Mouse (Mus musculus): ENCODE results near the gene Tatdn2. TPM values are rescaled to one million over a fixed set of nuclear protein-coding genes. Genes with fewer than 3 reads are reported as not detected.
"Not testable (repeated sequence)": the region's sequence is repeated elsewhere in the genome, so short reads cannot be mapped to it uniquely, and the experiment has no call there.

The Tatdn2 gene
- polyA plus RNA-seq (2017; shearing (Covaris generic)): 1 to 10 TPM; 1.0 to 5.0 TPM

DNA sequence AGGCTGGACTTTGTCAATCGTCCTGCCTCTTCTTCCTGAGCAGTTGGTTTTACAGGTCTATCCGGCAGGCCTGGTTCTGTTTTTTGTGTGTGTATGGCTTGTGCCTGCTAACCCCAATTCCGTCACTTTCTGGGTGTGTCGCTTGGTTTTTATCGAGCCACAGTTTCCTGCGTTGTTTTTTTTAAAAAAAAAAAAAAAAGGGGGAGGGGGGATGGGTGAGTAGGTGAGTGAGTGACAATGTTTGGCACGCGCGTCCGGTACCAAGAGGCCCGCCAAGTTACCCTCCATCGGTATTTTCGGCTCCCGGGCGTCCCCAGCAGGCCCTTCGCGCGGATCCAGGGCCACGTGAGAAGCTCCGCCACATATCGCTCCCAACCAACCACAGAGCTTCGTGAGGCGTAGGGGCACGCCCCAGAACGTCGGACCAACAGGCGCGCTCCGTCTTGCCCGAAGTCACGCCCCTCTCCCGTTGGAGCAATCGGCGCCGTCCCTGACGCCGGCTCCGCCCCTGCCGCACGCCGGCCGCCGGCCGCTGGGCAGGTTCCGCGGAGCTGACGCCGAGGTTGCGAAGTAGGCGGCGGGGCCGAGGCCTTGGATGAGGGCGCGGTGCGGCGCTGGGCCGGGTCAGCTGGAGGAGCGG, at the start of gene Tatdn2:
Gene Tatdn2, plus strand, starts transcription at position 469 of the 640 bp plus-strand sequence.
- peak; percentile 87 for ATAC-seq

DNA sequence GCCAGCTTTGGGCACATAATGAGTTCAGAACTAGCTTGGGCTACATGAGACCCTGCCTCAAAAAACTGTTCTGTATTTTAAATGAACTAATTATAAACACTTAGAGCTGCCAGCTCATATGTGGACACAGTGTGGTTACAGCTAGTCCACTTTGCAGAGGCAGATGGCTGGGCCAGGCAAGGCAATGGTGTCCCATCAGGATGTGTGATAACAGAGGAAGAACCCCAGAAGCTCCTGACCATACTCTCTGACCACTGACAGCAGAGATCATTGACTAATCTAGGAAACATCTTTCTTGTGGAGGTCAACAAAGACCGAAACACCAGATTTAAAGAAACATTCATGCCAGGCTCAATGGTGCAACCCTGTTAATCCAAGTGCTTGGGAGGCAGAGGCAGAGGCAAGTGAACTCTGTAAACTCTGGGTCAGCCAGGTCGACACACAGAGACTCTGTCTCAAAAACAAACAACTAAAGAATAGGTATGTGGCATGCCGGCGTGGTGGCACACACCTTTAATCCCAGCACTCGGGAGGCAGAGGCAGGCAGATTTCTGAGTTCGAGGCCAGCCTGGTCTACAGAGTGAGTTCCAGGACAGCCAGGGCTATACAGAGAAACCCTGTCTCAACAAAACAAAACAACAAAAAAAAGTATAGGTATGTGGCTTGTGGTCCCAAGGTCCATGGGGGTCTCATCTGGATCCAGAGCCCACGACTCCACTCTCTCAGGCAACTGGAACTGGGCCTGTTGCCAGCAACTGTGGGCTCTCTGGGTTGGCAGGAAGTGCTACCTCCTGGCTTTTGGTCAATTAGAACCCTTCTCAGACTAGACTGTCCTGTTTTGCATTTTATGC, 47.3 kb upstream of the Tatdn2 start:
- no peak for ATAC-seq

DNA sequence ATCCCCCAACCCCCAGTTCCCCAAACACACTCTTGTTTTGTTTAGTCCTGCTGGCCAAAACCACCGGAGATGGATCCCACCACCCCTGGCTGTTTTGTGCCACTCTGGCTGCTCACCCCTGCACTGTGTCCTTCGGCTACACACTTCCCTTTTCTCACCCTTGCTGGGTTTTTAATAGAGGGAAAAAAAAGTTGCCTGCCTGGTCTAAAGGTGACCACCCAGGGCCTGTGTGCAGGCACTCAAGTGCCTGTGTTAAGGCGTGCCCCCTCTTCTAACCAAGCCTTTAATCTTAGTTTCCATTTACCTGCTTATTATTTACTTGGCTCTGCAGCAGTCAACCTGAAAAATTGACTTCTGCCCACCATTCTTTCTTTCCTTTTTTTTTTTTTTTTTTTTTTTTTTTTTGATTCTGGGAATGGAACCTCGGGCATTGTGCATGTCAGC, 46.6 kb upstream of the Tatdn2 start:
- no peak for ATAC-seq

DNA sequence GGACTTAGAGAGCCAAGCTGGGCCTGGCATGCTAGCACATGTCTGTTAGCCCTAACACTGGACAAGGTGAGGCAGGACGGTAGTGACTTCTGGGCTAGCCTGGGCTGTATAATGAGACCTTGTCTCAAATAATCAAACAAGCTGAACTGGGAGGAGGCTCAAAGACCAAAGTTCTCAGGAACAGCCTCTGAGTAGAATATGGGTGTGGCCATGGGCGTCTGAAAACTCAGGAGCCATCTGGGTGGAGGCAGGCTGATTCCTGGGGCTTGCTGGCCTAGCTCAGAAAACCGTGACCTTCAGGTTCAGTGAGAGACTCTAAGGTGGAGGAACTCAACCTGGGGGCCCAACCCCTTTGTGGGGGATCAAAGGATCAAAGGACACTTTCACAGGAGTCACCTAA, 45.2 kb upstream of the Tatdn2 start:
- no peak for ATAC-seq

DNA sequence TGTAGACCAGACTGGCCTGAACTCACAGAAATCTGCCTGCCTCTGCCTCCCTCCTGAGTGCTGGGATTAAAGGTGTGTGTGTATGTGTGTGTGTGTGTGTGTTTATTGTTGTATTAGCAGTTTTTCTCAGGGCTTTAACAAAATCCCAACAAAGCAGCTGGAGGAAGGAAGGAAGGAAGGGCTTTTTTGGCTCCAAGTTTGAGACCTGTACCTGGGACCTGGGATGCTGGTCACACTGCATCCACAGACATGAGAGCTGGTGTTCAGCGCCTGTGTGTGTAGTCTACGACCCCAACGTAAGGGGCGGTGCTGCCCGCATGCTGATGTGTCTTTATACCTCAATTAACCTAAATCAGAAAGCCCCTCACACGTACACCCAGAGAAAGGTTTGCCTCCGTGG, 43.3 kb upstream of the Tatdn2 start:
- no peak for ATAC-seq

DNA sequence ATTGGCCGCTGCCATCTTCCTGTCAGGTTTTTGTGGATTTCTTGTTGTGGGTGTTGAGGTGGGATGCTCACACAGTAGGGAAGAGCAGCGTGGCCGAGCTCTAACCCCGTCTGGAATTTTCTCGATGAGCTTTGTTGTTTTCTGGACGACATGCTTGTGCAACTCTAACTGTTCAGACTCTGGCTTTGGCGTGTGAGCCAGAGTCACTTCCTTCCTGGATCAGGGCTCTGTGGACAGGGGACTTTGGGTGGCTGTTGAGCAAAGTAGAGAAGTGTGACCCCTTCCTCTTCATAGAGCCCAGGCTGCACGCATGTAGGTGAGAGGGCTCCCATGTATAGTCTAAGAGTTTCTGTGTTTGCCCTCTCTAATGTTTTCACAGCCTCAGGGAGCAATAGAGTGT, 42.7 kb upstream of the Tatdn2 start:
- ATAC-seq: no peak

DNA sequence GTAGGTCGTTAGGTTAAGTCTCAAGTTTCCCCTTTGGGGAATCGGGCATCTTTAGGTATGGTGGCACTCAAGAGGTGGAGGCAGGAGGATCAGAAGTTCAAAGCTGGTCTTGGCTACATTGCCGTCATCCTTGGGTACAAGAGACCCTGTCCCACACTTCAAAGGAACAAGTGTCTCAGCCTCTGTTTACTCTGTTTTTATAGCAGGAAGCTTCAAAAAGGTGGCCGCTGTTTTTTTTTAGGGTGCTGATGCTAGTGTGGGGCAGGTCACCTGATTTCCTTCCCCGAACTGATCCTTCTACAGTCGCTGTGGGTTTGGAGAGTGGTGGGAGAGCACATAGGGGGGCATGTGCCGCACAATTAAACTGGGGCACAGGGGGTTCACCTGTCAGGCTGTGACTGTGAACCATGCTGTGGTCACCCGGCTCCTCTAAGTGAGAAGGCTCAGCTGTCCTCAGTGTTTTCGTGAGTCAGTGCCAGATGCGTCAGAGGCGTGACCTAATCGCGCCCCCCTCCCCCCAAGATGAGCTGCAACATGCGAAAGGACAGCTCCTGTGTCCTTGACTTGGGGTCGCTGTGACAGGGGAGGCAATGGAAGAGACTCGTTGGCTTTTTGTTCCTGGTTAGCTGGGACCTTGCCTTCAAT, 42.0 kb upstream of the Tatdn2 start:
- peak; percentile 65 for ATAC-seq

DNA sequence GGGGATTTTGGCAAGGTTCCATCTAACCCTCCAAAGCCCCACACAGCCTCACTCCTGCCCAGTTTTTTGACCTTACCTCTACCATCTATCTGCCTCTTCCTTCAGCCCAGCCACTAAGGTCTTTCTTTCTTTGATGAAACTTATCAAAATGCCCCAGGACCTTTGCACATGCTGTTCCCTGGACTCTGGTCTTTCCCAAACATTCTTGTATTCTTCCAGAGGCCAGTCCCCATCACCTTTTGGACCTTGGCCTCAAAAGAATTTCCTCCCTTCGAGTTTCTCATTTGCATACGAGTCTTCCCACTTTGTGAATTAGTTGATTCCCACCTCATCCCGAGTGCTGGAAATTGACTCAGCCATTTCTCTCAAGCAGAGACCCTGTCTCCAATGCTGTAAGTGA, 41.4 kb upstream of the Tatdn2 start:
- ATAC-seq: no peak

DNA sequence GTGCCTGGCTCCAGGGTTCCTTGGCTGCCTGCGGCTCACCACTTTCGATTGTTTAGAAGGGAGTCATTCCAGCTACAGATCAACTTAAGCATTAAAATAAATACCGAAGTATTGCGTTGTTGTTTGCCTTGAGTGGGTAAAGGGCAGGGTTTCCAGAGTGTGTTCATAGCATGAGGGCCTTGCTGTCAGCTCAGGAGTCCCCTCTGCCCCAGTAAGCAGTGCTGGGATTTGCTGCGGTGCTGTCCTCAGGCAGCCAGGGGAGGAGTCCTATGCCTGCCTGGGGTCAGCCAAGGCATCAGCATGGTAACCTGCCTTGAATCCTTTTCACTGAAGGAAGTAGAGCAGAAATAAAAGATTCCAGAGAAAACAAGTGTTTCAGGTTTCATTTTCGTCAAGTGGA, 40.0 kb upstream of the Tatdn2 start:
- no peak for ATAC-seq

DNA sequence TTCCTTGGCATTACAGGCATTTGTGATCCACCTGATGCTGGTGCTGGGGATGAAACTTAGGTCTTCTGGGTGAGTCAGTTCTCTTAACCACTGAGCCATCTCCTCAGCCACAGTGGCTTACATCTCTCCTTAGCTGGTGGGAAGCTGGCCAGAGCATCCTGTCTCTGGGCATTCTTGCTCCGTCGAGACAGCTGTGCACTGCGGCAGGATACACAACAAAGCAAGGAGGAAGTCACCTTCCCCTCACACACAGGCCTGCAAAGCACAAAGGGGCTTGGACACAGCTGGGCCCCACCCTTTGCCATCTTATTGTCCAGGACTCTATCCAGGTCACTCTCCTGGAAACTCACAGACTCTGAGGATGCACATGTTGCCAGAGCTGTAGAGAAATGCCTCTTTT, 38.6 kb upstream of the Tatdn2 start:
- no peak for ATAC-seq

DNA sequence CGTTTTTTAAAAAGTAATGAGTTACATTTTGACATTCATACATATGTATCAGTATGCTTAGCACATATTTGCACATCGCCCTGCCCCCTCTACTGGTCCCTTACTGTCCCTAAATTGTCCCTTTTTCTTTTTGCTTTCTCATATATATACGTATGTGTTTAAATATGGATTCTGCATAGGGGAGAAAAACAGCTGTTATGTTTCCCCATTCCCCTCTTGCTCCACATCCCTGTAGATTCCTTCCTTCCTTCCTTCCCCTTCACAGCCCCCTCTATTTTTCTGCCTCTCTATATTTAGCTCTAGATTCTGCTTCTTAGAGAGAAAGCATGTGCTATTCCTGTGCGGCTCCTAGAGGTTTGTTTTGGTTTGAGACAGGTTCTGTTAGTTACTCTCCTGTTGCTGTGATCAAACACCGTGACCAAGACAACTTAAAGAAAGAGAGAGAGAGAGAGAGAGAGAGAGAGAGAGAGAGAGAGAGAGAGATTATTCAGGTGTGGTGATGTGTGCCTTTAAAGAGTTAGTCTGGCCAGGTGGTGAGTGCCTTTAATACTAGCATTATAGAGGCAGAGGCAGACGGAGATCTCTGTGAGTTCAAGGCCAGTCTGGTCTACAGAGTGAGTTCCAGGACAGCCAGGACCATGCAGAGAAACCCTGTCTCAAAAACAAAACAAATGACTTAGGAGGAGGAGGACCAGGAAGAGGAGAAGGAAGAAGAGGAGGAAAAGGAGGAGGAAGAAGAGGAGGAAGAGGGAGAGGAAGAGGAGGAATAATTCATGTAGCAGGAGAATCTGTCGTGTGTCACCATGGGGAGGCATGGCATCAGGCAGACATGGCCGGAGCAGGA, 37.0 kb upstream of the Tatdn2 start:
- no peak for ATAC-seq

DNA sequence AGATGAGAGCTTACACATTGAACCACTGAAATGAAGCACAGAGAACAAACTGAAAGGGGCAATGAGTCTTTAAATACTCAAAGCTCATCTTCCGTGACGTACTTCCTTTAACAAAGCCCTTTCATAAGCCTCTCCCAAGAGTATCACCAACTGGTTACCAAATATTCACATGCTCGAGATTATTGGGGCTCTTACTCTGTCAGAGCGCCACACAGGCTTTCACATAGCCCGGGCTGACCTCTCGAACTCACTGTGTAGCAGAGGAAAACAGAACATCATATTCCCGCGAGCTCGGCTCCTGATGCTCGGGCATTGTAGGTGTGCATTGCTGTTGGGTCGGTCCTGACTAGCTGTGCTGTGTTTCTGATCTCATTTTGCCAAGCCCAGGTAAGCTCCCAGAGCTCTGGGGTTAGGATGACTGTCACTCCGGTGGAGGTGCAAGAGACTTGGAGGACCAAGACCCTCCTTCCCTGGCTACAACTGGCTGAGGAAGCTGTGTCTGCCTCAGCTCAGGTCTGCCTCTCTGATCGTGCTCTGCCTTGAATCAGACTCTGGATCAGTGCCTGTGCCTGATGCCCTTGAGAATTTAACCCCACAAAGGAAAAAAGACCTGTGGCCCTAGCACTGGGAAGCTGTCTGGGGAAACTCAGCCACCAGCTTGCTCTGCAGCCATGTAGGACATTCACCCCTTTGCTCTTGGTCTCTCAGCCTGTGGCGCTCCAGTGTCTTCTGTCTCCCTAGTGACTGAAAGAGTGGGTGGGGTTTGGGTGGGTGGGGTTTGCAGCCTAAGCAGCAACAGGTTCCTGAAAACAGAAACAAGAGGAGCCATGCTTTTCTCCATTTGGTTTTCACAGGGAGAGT, 36.1 kb upstream of the Tatdn2 start:
- peak; percentile 55 for ATAC-seq

DNA sequence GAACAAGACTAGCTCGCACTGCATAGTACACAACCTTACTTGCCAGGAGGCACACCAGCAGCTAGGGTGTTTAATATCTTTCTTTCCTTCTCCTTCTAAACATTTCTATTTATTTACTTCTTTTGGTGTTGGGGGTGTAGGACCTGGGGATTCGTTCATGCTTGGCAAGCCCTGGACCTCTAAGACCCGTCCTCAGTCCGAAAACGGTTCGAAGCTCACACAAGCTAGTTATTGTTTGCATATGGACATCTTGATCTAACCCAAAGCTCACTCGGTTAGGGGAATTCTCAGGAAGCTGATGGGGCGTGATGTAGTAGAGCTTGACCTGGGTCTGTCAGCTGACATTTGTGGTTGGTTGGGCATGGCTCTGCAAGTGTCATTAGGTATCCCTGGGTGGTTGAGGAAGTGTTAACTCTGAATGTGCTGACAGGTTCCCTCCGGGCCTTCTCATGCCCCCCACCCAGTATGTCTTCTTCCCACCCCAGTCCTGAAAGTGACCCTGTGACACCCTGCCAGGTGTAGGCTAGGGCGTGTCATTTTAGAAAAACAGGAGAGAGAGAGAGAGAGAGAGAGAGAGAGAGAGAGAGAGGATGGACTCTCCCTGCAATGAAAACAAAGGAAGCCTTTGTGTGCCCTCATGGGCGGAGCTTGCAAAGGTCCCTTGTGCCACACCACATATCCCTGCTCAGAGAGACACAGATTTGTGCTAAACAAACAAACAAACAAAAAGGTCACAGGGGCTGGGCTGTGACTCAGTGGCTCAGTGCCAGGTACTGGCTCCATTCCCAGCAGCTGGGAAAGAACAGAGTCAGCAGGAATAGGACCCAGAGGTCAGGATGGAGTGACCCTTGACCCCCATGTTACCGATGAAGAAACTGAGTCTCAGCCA, 35.3 kb upstream of the Tatdn2 start:
- peak; percentile 79 for ATAC-seq

DNA sequence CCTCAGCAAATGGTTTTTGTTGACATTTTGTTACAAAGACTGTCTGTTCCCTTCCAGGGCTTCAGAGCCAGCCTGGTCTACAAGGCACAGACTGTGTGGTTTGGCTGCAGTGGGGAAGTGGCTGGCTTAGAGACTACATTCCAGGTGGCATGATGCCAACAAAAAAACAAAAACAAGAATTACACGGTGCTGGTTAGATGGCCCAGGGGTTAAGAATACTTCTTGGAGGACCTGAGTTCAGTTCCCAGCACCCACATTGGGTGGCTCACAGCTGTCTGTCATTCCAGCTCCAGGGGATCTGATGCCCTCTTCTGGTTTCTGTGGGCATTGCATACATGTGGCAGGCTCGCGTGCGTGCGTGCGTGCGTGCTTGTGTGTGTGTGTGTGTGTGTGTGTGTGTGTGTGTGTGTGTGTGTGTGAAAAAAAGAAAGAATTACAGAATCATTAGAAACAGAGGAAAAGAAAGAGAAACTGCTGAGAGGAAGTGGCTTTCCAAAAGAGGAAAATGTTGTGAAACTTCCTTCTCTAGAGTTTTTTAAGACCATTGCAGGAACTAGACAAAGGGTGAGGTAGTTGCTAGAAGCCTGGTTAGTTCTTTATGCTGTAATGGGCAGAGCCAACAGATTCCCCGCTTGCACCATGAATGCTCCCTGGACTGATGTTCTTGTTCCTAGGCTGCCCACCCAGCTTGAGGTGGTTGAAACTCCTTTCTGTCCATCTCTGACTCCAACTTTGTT, 33.7 kb upstream of the Tatdn2 start:
- no peak for ATAC-seq

DNA sequence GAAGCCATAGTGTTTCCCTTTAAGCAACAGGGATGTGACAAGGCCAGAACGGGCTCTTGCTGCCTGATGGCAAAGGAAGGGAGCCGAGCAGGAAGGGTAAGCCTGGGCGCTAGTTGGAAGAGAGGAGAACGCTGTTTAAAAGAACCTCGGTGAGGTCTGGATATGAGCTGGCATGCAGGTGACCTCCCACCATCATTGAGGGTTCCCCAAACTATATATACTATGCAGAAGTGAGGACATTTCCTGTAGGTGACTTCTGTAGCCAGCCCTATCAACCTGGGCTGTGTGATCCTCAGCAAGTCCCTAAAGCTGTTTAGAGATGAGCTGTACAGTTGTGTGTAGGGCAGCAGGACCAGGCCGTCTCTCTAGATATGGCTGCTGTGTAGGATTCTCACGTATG, 32.5 kb upstream of the Tatdn2 start:
- ATAC-seq: no peak

DNA sequence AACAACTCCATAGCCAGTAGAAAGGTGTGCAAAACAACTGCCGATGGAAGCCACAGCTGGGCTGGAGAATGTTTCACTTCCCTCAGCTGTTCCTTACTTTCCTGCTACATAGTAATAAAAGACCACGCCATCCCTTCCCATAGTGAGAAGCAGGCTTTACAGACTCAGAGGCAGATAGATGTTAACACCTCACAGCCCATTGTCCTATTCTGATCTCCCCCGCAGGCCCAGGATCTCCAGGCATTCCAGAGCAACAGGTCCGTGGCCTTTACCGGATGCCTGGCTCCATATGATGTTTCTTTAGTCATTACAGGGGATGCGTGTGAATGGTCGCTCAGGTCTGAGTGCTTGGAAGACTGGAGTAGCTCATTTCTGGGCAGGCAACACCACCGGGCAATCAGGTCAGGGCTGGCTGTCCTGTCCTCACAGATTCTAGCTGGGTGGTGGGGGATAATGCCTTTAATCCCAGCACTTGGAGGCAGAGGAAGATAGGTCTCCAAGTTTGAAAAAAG, 29.2 kb upstream of the Tatdn2 start:
- ATAC-seq: no peak

DNA sequence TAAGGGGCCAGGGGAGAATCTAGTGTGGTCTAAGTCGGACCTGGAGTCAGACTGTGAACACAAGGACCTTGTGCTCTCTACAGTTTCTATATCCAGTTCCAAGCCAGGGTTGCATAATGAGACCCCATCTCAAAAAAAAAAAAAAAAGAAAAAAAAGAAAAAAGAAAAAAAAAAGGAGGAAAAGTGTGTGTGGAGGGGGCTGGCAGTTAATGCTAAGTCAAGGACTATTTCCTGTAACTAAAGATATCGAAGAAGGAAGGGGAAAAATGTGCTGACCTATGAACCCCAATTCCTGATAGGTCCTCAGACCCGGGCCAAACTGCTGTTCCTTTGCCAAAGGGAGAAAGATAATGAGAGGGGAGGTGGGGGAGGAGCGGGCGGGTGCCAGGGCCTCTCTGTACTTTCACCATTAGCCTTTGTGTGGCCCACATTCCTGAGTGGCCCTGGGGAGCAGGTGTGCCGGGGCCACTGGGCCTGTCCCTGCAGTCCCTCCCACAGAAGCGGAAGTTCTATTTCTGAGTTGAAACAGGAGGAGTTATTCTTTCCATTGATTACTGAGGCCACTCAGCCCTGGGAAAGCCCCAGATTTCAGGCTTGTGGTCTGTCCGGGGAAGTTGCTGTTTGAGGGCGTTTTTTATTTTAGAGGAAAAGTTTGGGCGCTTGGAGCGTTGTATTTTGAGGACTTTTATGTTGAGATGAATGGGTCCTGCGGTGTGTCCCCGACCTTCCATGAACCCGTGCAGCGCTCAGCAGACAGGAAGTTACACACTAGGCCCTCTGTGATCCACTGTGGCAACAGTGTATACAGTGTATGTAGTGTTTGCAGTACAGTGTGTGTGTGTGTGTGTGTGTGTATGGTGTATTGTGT, 28.3 kb upstream of the Tatdn2 start:
- peak; percentile 76 for ATAC-seq

DNA sequence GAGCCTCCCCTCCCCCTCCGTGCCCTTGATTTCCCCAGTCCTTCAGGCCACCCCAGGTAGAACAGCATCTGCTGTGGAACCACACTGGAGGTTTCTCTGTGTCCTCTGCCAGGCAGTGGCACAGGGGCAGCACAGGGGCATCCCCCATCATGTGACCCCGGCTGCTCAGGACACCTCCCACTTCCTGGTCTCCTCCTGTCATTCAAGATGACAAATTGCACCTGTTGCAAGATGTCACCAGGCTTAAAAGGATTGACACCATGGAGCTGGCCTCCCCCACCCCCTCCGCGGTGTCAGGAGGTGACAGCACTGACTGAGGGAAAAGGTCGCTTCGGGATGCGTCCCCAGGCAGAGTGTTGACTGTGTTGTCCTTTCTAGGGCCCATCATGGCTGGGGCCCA, 27.0 kb upstream of the Tatdn2 start:
- ATAC-seq: peak; percentile 72

DNA sequence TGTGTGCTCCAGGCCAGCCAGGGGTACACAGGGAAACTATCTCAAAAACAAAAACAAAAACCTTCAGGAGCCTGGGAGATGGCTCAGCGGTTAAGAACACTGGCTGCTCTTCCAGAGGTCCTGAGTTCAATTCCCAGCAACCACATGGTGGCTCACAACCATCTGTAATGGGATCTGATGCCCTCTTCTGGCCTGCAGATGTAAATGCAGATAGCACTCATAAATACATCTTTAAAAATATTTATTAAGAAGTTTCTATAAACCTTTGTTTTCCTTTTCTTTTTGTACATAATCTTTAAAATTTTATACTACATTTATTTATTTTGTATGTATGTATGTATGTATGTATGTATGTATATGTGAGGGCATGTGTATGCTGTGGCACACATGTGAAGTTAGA, 24.8 kb upstream of the Tatdn2 start:
- not testable (repeated sequence) for ATAC-seq
